ENCODE assay signal across 8 mouse cellular contexts in genomic region chr5:89679871-89680536, GRCm38 (mm10).
DNase-seq lines count a peak whose midpoint lies in the region; ATAC-seq and TF ChIP-seq lines count a peak whose summit lies in the region.

No protein-coding gene starts in this region.

- no peak overlapping the region for H3K4me3 ChIP-seq in midbrain, postnatal 0 days (ENCODE audit: low read depth, low read length)

- no peaks in the 10 kb centered on the region for H3K36me3 ChIP-seq in midbrain, postnatal 0 days (ENCODE audit: insufficient read depth, low read length)

- no peak overlapping the region for H3K9ac ChIP-seq in midbrain, postnatal 0 days (replicated peaks; ENCODE audit: low read length, poor library complexity, severe bottlenecking)

- 67% methylated on average over 5 of the region's 5 CpGs for WGBS in midbrain, postnatal 0 days

- H3K9me3 ChIP-seq in midbrain, postnatal 0 days (ENCODE audit: low read length), result no peaks in the 10 kb centered on the region

- no peaks in the 10 kb centered on the region for H3K4me1 ChIP-seq in midbrain, postnatal 0 days (ENCODE audit: insufficient read depth, low read length)

- peak; percentile 75 for TF ChIP-seq CTCF in midbrain, postnatal 0 days (IDR thresholded peaks at IDR 0.05)

- H3K4me2 ChIP-seq in midbrain, postnatal 0 days (ENCODE audit: low read depth, low read length, poor library complexity, severe bottlenecking), result no peak overlapping the region

- intact Hi-C loops in heart, postnatal 10 days (cut with DNase I), result loop anchor here (1.0 to 5.0 kb wide), 2 partner anchors 137 to 888 kb away; no protein-coding TSS in a partner anchor
- intact Hi-C loops in heart, postnatal 25 days (cut with DNase I), result loop anchor here (5.0 to 10.0 kb wide), 2 partner anchors 138 to 885 kb away; no protein-coding TSS in a partner anchor

- no peak overlapping the region for H3K27ac ChIP-seq in midbrain, postnatal 0 days (ENCODE audit: low read depth, low read length)

- no peak for ATAC-seq in midbrain, postnatal 0 days (ENCODE audit: low FRiP score)

- DNase-seq in heart, postnatal 10 days, result peak; percentile 25 to 70
- no peak for DNase-seq in heart, postnatal 25 days (ENCODE audit: low spot score)
- DNase-seq in urinary bladder, postnatal 14 days (ENCODE audit: low spot score), result peak; percentile 62
- no peak for DNase-seq in urinary bladder, postnatal 10 days (ENCODE audit: low spot score)
- peak; percentile 66 for DNase-seq in cerebellum, adult 9-10 months
- peak; percentile 79 for DNase-seq in kidney, postnatal 10 days
- peak; percentile 88 for DNase-seq in midbrain, postnatal 0 days (ENCODE audit: low spot score)
- no peak for DNase-seq in frontal cortex, postnatal 10 days (ENCODE audit: low spot score in 2 of 2)

- no peaks in the 10 kb centered on the region for H3K27me3 ChIP-seq in midbrain, postnatal 0 days (ENCODE audit: insufficient read depth, low read length)

Comparison
In these comparisons a context has a peak if more than half of its experiments do, and no peak if none do; other contexts are left out.
1. DNase-seq: peak in heart, postnatal 10 days (2 of 2), urinary bladder, postnatal 14 days (single experiment), cerebellum, adult 9-10 months (single experiment), kidney, postnatal 10 days (single experiment) and midbrain, postnatal 0 days (single experiment); none in heart, postnatal 25 days (single experiment), urinary bladder, postnatal 10 days (single experiment) and frontal cortex, postnatal 10 days (0 of 2).